Mouse (Mus musculus) liver, embryonic 14.5 days (tissue): ENCODE data around the gene Sema4d. TPM values are rescaled to one million over a fixed set of nuclear protein-coding genes. Genes with fewer than 3 reads are reported as not detected.

ENCODE experiments used
- ATAC-seq: fragments of 200-750 bp; cut with Nextera tagmentation; 2 replicates; pipeline ENCODE4 v1.8.0; 2017; ENCODE audit warnings: moderate number of reproducible peaks, mild to moderate bottlenecking, moderate library complexity; ENCODE audit not compliant: insufficient read depth
- DNase-seq, 3 experiments: peaks; one replicate each; pipeline ENCODE4 v3.0.0-alpha.2; 2012 to 2013; ENCODE audit warnings: low read depth in 3 of 3, low spot score in 3 of 3
- H3K27ac ChIP-seq: fragments of 300-500 bp; sonication (generic); 2 replicates; pipeline ENCODE4 v1.5.1; 2014; ENCODE audit warnings: moderate library complexity, mild to moderate bottlenecking, control low read depth, inconsistent platforms
- H3K27me3 ChIP-seq: fragments of 300-500 bp; sonication (generic); 2 replicates; pipeline ENCODE4 v1.6.1; 2014; ENCODE audit warnings: mild to moderate bottlenecking, low read length, moderate library complexity; ENCODE audit not compliant: control insufficient read depth, insufficient read depth
- H3K36me3 ChIP-seq: fragments of 300-500 bp; sonication (generic); replicated peaks from 2 replicates; pipeline ENCODE4 v1.6.1; 2014; ENCODE audit warnings: low read depth; ENCODE audit not compliant: control insufficient read depth, insufficient read depth
- H3K4me1 ChIP-seq, 2 experiments: fragments of 200-500 bp in 1 of 2; fragments of 300-500 bp in 1 of 2; sonication (generic) in 1 of 2; replicated peaks; 2 replicates each; pipeline ENCODE4 v1.6.1; 2012 to 2014; ENCODE audit warnings: antibody characterized with exemption in 1 of 2, inconsistent platforms in 1 of 2, low read length in 1 of 2; ENCODE audit not compliant: control insufficient read depth in 2 of 2, insufficient read depth in 2 of 2
- H3K4me2 ChIP-seq: fragments of 300-500 bp; sonication (generic); 2 replicates; pipeline ENCODE4 v1.6.1; 2014; ENCODE audit warnings: low read depth, mild to moderate bottlenecking, control low read depth, moderate library complexity
- H3K4me3 ChIP-seq, 2 experiments: fragments of 200-500 bp in 1 of 2; fragments of 300-500 bp in 1 of 2; sonication (generic) in 1 of 2; 2 replicates each; pipeline ENCODE4 v1.5.1; 2012 to 2014; ENCODE audit warnings: low read depth in 2 of 2, low read length in 2 of 2, mild to moderate bottlenecking in 2 of 2, control low read depth in 1 of 2, inconsistent platforms in 1 of 2, moderate library complexity in 1 of 2; ENCODE audit not compliant: insufficient read depth in 1 of 2
- H3K9ac ChIP-seq: fragments of 300-500 bp; sonication (generic); replicated peaks from 2 replicates; pipeline ENCODE4 v1.6.1; 2014; ENCODE audit warnings: mild to moderate bottlenecking, control low read depth, moderate library complexity
- H3K9me3 ChIP-seq: fragments of 300-500 bp; sonication (generic); 2 replicates; pipeline ENCODE4 v1.6.1; 2016; ENCODE audit warnings: low read length, mixed read lengths; ENCODE audit not compliant: control insufficient read depth
- CTCF ChIP-seq: IDR thresholded peaks from 2 replicates; pipeline ENCODE4 v1.5.1; 2016; ENCODE audit warnings: antibody characterized with exemption, low read depth, control low read depth
- EP300 ChIP-seq: IDR thresholded peaks from 2 replicates; pipeline ENCODE4 v1.6.1; 2016; ENCODE audit warnings: antibody characterized with exemption, low read depth
- WGBS: fragments of 180-500 bp; shearing (Covaris S2); extraction: QIAGEN DNeasy Blood & Tissue Kit; methylation state at CpG from one replicate; pipeline ENCODE4 v1.1.7; 2014; ENCODE audit not compliant: insufficient replicate concordance; 5-methylcytosine and 5-hydroxymethylcytosine counted together
- polyA plus RNA-seq, 2 experiments: library from polyadenylated mRNA; depleted of rRNA in 1 of 2; stranded (reverse) in 1 of 2; unstranded in 1 of 2; fragments of >200 nt; fragmentation: Nextera tagmentation in 1 of 2; extraction: Ambion mirVana in 1 of 2; gene quantifications; 2 replicates each; pipeline versions ENCODE4 v1.2.1 to v1.2.3; 2012 to 2014

The Sema4d gene
- polyA plus RNA-seq, 2 experiments: 4.6 to 4.7 TPM

GRCm38 (mm10) chr13:51821988-51822387, 28.4 kb upstream of the Sema4d start:
- H3K9me3 ChIP-seq: no peaks in the 10 kb centered on the region
- H3K27ac ChIP-seq: no peak overlapping the region
- no peak for TF ChIP-seq CTCF
- TF ChIP-seq EP300: no peak
- WGBS: 36% methylated on average over 3 of the region's 3 CpGs
- H3K4me2 ChIP-seq: no peak overlapping the region
- DNase-seq: no peak
- H3K27me3 ChIP-seq: no peaks in the 10 kb centered on the region
- H3K36me3 ChIP-seq: no peaks in the 10 kb centered on the region
- H3K4me1 ChIP-seq: peaks cover 0 to 5% of the 10 kb centered on the region in 2 experiments; a peak in 2 of 4 replicates
- no peak overlapping the region for H3K9ac ChIP-seq
- no peak for ATAC-seq
- no peak overlapping the region for H3K4me3 ChIP-seq

GRCm38 (mm10) chr13:51819351-51819750, 25.8 kb upstream of the Sema4d start:
- DNase-seq: no peak
- no peak for TF ChIP-seq CTCF
- no peak for TF ChIP-seq EP300
- no peak for ATAC-seq
- 62% methylated on average over 6 of the region's 6 CpGs for WGBS
- Histone ChIP-seq H3K27ac (no peak overlapping the region), H3K9ac (no peak overlapping the region), H3K36me3 (no peaks in the 10 kb centered on the region), H3K27me3 (no peaks in the 10 kb centered on the region), H3K9me3 (no peaks in the 10 kb centered on the region), H3K4me3 (no peak overlapping the region), H3K4me2 (no peak overlapping the region), H3K4me1 (peaks cover 0 to 13% of the 10 kb centered on the region in 2 experiments; a peak in 2 of 4 replicates)

GRCm38 (mm10) chr13:51818944-51819326, 25.4 kb upstream of the Sema4d start:
- Histone ChIP-seq H3K4me1 (peaks cover 0 to 10% of the 10 kb centered on the region in 2 experiments; a peak in 2 of 4 replicates), H3K27me3 (no peaks in the 10 kb centered on the region), H3K27ac (no peak overlapping the region), H3K4me2 (no peak overlapping the region), H3K9ac (no peak overlapping the region), H3K9me3 (no peaks in the 10 kb centered on the region), H3K36me3 (no peaks in the 10 kb centered on the region), H3K4me3 (no peak overlapping the region)
- no peak for TF ChIP-seq CTCF
- TF ChIP-seq EP300: no peak
- DNase-seq (no peak), ATAC-seq (no peak)
- WGBS: 55% methylated on average over 3 of the region's 3 CpGs

GRCm38 (mm10) chr13:51818170-51818943, 24.8 kb upstream of the Sema4d start:
- Histone ChIP-seq H3K4me3 (no peak overlapping the region), H3K4me2 (no peak overlapping the region), H3K36me3 (no peaks in the 10 kb centered on the region), H3K4me1 (peaks cover 0 to 13% of the 10 kb centered on the region in 2 experiments; a peak in 2 of 4 replicates), H3K27ac (no peak overlapping the region), H3K9ac (no peak overlapping the region), H3K9me3 (no peaks in the 10 kb centered on the region), H3K27me3 (no peaks in the 10 kb centered on the region)
- DNase-seq: no peak
- WGBS: 47% methylated on average over 6 of the region's 6 CpGs
- ATAC-seq: no peak
- TF ChIP-seq EP300: no peak
- TF ChIP-seq CTCF: no peak

GRCm38 (mm10) chr13:51816559-51817041, 23.1 kb upstream of the Sema4d start:
- no peak overlapping the region for H3K4me2 ChIP-seq
- no peaks in the 10 kb centered on the region for H3K9me3 ChIP-seq
- no peaks in the 10 kb centered on the region for H3K27me3 ChIP-seq
- H3K9ac ChIP-seq: no peak overlapping the region
- ATAC-seq (peak; percentile 45; the same call in 1 of the 2 replicates), DNase-seq (no peak)
- no peaks in the 10 kb centered on the region for H3K36me3 ChIP-seq
- H3K4me1 ChIP-seq: peaks cover 0 to 13% of the 10 kb centered on the region in 2 experiments; a peak in 2 of 4 replicates
- no peak for TF ChIP-seq EP300
- TF ChIP-seq CTCF: no peak
- H3K27ac ChIP-seq: no peak overlapping the region
- H3K4me3 ChIP-seq: no peak overlapping the region
- 64% methylated on average over 5 of the region's 5 CpGs for WGBS
